Mouse (Mus musculus): ENCODE results near the gene Zswim8.

DNA sequence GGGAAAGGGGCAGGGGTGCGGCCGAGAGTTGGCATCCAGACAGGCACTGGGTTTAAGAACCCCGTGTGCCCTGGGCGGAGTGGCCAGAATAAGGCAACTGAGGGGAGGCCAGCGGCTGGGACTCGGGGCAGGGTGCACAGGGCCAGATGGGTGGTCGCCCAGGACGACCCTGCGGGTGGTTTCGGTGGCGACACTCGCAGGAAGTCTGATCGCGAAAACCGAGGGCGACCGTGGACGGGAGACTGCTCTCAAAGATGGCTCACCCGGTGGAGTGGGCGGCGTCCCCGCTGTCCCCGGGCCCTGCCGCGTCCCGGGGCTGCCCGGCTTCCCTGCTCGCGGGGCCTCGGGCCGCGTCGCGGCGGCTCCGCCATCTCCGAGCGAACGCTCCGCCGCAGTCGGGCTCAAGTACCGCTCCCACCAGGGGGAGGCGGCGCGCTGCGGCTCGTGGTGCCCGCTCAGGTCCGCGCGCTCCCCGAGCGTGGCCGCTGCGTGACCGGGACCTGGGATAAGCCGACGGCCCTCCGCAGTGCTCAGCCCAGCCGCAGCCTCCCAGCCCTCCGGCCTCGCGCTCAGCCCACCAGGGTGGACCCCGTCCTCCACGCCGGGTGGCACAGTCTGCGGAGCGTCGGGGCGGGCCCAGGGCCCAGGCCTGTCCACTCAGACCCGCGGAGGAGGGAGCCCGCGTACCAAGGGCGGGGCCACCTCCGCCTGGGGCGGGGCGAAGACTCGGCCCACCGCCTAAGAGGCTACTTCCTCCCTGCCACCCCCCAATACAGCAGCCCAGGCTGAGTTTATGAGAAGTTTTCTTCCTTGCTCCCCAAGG lies 26.8 kb downstream of the Zswim8 start, which contains the start of gene Ndst2:
- TF ChIP-seq HCFC1 (IDR thresholded peaks at IDR 0.05; ENCODE audit: borderline replicate concordance, insufficient read depth, low read length) (no peak), ZNF384 (IDR thresholded peaks at IDR 0.05; ENCODE audit: low read depth, low read length) (no peak), MAFK (IDR thresholded peaks at IDR 0.05; ENCODE audit: insufficient read depth, low read depth, low read length) (no peak), CHD2 (IDR thresholded peaks at IDR 0.05; ENCODE audit: low read depth, low read length) (no peak), ZC3H11A (IDR thresholded peaks at IDR 0.05; ENCODE audit: borderline replicate concordance, low read depth, low read length) (no peak)

Data from ES-E14 (cell line).